Mouse (Mus musculus) neural tube, embryonic 14.5 days (tissue): Measurements from ENCODE around the gene Hsd17b6. TPM values are rescaled to one million over a fixed set of nuclear protein-coding genes. Genes with fewer than 3 reads are reported as not detected.

ENCODE experiments used
- polyA plus RNA-seq: library from polyadenylated mRNA; unstranded; fragments of >200 nt; fragmentation: Nextera tagmentation; extraction: Ambion mirVana; gene quantifications from 2 replicates; pipeline ENCODE4 v1.2.1, GENCODE M21; 2014

Gene Hsd17b6
- polyA plus RNA-seq, 1 experiment from 2014 or later: not detected

Other genes starting within 250 kb of the Hsd17b6 start
- gene Rdh1, start 247.9 kb downstream of the Hsd17b6 start, polyA plus RNA-seq: not detected in 2 replicates
- 0.25 TPM in 1 of 2 replicates, not detected in the other for gene Rdh16f1, start 247.8 kb downstream of the Hsd17b6 start, polyA plus RNA-seq
- gene Rdh9, start 231.2 kb downstream of the Hsd17b6 start, polyA plus RNA-seq: 0.22 TPM in 1 of 2 replicates, not detected in the other
- not detected in 2 replicates for gene Rdh16, start 206.5 kb downstream of the Hsd17b6 start, polyA plus RNA-seq
- gene Rdh19, start 157.7 kb downstream of the Hsd17b6 start, polyA plus RNA-seq: not detected in 2 replicates
- gene Rdh16f2, start 141.1 kb downstream of the Hsd17b6 start, polyA plus RNA-seq: not detected in 2 replicates
- gene Rdh7, start 118.8 kb downstream of the Hsd17b6 start, polyA plus RNA-seq: not detected in 2 replicates
- not detected in 2 replicates for gene Sdr9c7, start 109.1 kb downstream of the Hsd17b6 start, polyA plus RNA-seq
- gene Prim1, start 7.6 kb upstream of the Hsd17b6 start, polyA plus RNA-seq: 32.5 and 38.7 TPM in 2 replicates
- 537 and 552 TPM in 2 replicates for gene Naca, start 28.0 kb upstream of the Hsd17b6 start, polyA plus RNA-seq
- gene Ptges3, start 51.3 kb upstream of the Hsd17b6 start, polyA plus RNA-seq: 381 and 396 TPM in 2 replicates
- gene Atp5b, start 75.7 kb upstream of the Hsd17b6 start, polyA plus RNA-seq: 2,213 and 2,273 TPM in 2 replicates
- gene Baz2a, start 84.0 kb upstream of the Hsd17b6 start, polyA plus RNA-seq: 15.8 and 20.9 TPM in 2 replicates
- gene Rbms2, start 172.7 kb upstream of the Hsd17b6 start, polyA plus RNA-seq: 4.7 and 7.6 TPM in 2 replicates
- 2.0 and 2.8 TPM in 2 replicates for gene Gls2, start 186.8 kb upstream of the Hsd17b6 start, polyA plus RNA-seq
- 20.9 and 22.3 TPM in 2 replicates for gene Spryd4, start 204.2 kb upstream of the Hsd17b6 start, polyA plus RNA-seq
- gene Mip, start 218.2 kb upstream of the Hsd17b6 start, polyA plus RNA-seq: not detected in 2 replicates
- gene Timeless, start 224.5 kb upstream of the Hsd17b6 start, polyA plus RNA-seq: 14.6 and 19.1 TPM in 2 replicates
- gene Apon, start 246.5 kb upstream of the Hsd17b6 start, polyA plus RNA-seq: not detected in 2 replicates